Mouse (Mus musculus) yolk sac, embryonic 10.5 days (tissue): ENCODE results near the gene Myrf.

Experiments used
- DNase-seq: peaks from one replicate; pipeline ENCODE4 v3.0.0-alpha.2; 2017; ENCODE audit warnings: low spot score

Myrf gene

DNA sequence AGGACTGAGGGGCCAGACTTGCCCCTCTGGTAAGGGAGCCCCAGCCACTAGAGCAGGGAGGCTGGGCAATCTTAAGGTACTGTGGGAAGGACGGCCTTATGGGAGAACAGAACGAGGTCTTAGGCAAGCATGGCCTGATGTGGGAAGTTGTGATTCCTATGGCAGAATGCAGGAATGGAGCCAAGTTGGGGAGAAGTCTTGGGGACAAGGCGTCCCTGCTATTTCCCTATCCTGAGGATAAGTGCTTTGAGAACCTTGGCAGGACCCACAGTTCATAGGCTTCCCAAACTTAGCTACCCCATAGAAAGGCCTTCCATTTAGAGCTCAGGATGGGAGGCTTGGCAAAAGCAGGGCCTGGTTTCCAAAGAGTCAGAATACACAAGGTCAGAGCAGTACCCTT, 31.7 kb downstream of the Myrf start:
- DNase-seq = no peak

- DNase-seq = no peak
Measured at GRCm38 (mm10) chr19:10205051-10205450, 35.5 kb downstream of the Myrf start.

- peak; percentile 61 for DNase-seq
Measured at GRCm38 (mm10) chr19:10204616-10205001, 35.9 kb downstream of the Myrf start.

DNA sequence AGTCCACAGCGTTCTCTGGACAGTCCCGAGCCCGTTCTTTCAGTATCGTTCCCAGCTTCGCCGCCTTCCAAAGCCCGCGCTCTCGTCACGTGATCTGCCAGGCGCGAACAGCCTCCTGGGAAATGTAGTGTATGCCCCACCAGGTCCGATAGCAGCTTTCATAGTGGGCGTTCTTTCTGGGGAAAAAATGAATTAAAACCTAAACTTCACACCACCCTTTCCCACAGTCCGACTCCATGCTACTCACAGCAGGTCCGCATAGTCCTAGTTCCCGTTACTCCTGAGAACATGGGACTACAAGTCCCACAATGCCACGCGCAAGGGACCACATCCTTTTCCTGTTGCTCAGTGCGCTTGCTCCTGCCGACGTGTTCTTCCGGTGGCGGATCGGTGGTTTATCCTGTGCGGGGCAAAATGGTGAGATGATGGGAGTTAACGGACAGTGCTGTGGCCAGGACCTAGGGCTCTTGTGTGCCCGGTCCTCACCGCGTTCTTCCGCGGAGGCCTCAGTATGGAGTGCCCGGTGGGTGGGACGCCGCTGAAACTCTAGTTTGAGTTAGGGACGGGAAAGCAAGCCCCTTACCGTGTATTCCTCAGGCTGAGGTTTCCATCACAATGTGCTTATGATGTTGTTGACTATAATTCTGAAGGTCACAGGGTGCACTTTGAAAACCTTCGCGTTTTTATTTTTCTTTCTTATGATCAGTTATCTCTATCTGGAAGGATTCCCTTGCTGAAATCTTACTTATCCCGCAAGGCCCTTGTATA, 36.5 kb downstream of the Myrf start, which contains the start of the genes Tmem258 and Fen1:
Tmem258 (plus strand) TSS at position 167 of the 768 bp plus-strand sequence.
Fen1 (minus strand) TSS at position 322 of the 768 bp plus-strand sequence.
- peak; percentile 92 for DNase-seq

DNA sequence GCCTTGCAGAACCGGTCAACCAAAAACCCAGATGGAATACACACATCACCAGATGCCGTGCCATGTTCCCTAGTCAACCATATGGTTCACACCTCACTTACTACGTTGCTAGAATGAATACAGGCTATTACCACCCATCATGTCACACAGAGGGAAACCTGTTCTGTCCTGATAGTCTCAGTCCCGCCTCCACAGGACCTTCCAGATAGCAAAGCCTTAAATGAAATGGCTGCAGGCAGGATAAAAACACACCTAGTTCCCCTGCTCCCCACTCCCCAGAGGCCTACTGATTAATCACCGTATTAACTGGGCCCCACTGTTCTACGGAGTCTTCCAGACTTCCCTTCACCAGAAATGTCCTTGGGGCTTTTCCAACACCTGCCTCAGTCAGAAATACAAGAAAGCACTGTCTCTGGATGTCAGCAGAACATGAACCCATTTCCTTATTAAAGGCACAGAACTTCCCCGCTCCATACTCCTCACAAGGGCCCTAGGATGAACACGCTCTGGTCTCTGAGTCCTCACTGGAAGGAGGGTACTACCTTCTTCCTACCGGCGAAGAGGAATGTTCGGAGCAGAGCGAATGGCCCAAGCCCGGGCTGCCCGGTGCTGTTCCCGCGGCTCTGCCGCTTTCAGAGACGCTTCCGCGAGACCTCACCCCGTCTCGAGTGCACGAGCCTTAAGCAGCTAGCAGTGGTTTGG, 37.3 kb downstream of the Myrf start:
- peak; percentile 26 for DNase-seq

DNA sequence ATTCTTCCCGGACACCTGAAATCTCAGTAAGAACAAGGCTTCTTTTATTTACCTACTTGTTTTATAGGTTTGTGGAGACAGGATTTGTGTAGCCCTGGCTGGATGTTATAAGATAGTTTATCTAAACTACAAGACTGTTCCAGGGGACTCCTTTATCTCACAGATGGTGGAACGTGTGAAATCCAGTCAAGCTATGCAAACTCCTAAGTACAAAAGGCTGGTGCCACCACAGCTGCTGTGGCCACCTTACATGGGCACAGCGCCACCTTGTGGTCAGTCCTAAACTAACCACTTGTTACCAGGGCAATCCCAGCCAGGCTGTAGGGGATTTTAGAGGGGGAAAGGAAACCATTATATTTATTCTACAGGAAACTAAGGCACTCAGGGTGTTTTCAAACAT, 41.8 kb downstream of the Myrf start:
- peak; percentile 47 for DNase-seq

GRCm38 (mm10) chr19:10198286-10198685, 42.3 kb downstream of the Myrf start:
- no peak for DNase-seq

GRCm38 (mm10) chr19:10197130-10197529, 43.4 kb downstream of the Myrf start:
- no peak for DNase-seq

DNA sequence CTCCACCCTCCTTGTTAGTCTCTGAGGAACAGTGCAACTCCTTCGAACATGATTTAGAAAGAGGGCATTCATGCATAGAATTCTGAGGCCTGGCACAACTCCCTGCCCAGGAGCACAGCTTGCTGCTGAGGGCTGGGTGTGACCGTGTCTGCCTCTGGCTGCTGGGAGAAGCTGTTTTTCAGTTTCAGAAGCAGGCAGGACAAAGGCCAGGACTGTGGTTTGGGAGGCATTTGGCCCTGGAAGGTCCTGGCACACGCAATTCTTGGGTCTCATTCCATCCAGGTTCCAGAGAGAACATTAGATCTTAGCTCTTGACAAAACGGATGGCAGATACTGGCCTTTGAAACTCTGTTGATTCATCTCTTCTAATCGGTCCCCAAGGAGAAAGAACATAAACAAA, 45.3 kb downstream of the Myrf start:
- no peak for DNase-seq

- DNase-seq = no peak
Measured at GRCm38 (mm10) chr19:10194337-10194736, 46.2 kb downstream of the Myrf start.

GRCm38 (mm10) chr19:10191326-10191725, 49.2 kb downstream of the Myrf start:
- no peak for DNase-seq

GRCm38 (mm10) chr19:10190796-10191195, 49.8 kb downstream of the Myrf start:
- peak; percentile 49 for DNase-seq

DNA sequence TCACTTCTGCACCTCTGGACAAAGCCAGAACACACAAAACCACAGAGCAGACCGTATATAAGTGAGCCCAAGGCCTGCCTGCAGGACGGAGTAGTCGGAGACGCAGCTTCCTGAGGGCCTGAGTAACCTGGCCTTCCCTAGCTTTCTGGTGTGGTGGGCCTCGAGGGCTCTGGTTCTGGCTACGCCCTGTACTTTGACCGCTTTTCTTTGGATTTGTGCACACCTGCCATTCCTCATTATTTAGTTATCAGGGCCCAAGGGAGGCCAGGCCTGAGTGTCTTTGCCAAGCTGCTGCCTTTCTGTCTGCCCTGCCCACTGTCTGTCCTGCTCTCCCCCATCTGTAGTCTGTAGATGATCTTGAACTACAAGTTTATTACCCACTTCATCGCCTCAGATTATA, 50.6 kb downstream of the Myrf start:
- no peak for DNase-seq

DNA sequence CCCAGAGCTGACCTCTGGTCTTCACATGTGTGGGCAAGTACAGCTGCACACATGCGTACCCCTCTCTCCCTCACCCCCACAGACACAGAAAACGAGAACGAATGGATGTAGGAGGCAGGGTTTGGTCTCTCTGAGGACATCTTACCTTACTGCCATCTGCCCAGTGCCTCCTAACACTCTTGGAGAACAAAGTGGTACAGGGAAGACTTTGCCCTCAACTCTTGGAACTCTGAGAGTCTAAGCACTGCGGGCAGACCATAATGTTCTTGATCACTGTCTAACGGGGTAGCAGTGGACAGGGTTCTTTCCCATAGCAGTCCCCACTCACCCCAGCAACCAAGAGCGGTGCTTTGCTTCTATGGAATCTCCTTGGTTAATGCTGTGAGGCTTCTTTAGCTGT, 51.5 kb downstream of the Myrf start:
- no peak for DNase-seq

DNA sequence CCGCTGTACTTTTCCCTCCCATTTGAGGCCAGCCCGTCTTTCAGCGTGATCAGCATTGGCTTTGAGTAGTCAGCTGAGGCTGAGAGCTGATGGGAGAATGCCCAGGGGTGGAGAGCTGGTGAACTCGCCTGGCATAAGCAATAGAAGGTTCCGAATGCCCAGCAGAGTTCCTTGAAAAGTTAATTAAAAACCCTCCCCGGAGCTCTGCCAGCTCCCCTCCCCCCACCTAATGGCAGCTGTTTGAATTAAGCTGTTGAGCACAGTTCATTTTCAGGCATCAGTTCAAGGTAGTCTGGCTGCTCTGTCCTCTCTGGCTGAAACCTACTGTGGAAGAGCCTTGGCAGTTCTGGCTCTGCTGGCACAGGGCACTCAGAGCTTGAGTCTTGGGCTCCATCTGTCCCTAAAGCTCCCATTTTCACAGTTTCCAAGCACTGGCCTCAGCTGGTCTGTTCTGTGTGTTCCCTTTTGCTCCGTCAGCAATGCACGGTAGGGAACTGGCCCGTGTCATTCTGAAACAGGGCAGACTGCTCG, 52.2 kb downstream of the Myrf start:
- DNase-seq = no peak

DNA sequence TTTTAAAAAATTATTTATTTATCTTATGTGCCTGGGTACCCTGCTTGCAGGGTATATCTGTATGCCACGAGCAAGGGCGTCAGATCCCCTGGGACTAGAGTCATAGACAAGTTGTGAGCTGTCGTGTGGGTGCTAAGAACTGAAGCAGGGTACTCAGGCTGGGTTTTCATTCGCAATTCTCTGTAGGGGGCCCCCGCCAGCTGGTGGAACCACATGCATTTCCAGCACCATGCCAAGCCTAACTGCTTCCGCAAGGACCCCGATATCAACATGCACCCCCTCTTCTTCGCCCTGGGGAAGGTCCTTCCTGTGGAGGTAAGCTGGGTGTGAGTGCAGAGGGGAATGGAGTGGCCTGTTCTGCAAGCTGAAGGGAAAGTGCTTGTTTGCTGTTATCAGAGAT, 54.0 kb downstream of the Myrf start:
- no peak for DNase-seq

- no peak for DNase-seq
Measured at GRCm38 (mm10) chr19:10185876-10186275, 54.7 kb downstream of the Myrf start.

DNA sequence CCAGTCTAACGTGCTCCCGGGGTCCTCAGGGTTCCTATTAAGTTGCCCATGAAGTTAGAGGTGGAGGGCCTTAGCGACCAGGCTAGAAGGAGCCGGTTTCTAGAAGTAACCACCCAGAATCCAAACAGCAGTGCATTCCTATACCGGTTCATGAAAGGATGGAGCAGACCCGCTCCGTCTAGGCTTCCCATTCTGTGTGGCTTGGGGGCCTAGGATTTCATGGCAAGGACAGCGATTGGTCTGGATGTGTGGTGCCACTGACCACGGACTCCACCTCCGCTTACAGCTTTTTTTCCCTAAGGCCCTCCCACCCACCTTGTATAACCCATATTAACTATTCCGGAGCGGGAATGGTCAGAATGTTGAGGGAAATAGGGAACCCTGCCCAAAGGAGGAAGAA, 56.5 kb downstream of the Myrf start:
- no peak for DNase-seq

DNA sequence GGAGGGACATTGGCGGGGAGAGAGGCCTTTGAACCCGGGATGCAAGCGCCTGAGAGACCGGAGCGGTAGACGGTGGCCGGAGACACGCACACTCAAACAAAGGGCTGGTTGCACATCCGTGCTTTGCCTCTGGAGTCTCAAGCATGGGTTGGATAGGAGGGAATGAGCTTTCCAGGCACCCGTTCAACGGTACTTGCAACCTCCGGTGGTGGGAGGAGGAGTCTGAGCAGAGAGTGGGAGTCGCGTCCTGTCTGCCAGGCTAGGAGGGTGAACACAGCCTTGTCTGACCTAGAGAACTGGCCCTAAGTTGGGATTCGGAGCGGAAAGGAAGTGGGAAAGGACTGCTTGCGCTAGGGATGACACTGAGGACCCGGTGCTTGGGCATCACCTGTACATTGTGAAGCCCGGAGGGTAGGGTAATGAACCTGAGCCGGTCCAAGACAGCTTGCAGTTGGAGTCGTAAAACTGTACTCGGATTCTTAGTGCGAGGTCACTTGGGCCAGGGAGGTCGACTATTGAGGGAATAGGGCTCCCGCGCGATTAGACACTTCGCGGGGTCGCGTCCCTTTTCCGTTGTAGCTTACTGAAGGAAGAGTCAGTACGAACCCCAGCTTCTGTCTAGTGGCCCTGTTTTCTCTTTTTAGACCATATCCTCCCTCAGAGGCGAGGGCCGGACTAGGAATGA, 57.1 kb downstream of the Myrf start:
- DNase-seq = peak; percentile 62

DNA sequence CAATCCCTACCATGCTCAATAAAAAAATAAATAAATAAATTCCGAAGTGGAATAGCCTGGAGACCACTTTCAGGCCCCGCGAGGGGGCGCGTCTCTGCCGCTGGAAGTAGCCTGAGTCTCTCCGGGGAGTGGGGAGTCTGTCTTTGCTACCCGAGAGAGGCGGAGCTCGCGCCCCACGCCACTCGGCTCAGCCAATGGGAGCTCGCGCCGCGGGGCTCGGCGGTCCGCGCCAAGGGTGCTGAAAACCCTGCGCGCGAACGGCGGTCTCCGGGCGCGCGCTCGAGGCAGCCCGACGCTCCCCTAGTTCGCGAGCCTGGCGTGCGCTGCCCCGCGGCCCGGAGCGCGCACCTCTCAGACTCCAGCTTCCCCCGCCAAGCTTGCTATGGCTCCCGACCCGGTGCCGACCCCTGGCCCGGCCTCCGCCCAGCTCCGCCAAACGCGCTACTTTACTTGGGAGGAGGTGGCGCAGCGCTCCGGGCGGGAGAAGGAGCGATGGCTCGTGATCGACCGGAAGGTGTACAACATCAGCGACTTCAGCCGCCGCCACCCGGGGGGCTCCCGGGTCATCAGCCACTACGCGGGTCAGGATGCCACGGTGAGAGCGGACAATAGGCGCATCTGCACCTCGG, 57.8 kb downstream of the Myrf start, which contains the start of gene Fads1:
Fads1 (plus strand) TSS at position 219 of the 629 bp plus-strand sequence.
- DNase-seq = peak; percentile 90

DNA sequence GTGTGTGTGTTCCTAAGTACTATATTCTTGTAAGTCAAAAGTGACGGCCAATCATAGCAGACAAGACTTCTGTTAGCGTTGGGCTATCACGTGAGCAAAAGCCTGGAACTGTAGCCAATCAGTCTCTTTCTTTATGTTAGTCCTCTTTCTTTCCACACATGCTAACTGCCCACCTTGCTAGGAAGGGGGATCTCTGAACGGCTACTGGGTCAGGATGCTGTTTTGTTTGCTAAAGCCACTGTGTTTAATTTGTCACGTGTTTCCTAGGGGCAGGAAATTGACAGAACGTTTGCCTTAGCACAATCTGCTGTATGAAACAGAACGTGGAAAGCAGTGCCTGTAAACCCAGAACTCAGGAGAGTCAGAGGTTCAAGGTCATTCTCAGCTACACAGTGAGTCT, 58.4 kb downstream of the Myrf start:
- no peak for DNase-seq

- DNase-seq = no peak
Measured at GRCm38 (mm10) chr19:10181225-10181624, 59.3 kb downstream of the Myrf start.
